Mouse (Mus musculus) lung, postnatal 0 days (tissue): ENCODE results near the gene Ascl4.

ENCODE experiments used
- CTCF ChIP-seq: IDR thresholded peaks from 2 replicates; pipeline ENCODE4 v1.5.1; 2016; ENCODE audit warnings: antibody characterized with exemption, mild to moderate bottlenecking
- EP300 ChIP-seq: IDR thresholded peaks from 2 replicates; pipeline ENCODE4 v1.6.1; 2016; ENCODE audit warnings: antibody characterized with exemption, mild to moderate bottlenecking, control low read depth

GRCm38 (mm10) chr10:85968731-85969130, 41.2 kb downstream of the Ascl4 start:
- no peak for TF ChIP-seq EP300
- TF ChIP-seq CTCF, result no peak
